ENCODE assay signal across 11 mouse cellular contexts in genomic region chr10:79872862-79873261, GRCm38 (mm10). TPM values are rescaled to one million over a fixed set of nuclear protein-coding genes. Genes with fewer than 3 reads are reported as not detected.
A peak's percentile ranks its signal among the peaks of the same experiment; 100 is the strongest.
DNase-seq lines count a peak whose midpoint lies in the region; ATAC-seq lines count a peak whose summit lies in the region.
"Had no signal": no experiment of that assay in that cellular context is flagged by ENCODE, and none has a peak within 500 bp of the region (broad histone marks: within the 10 kb centered on the region; RNA-seq: fewer than 3 reads in every experiment).

No protein-coding gene starts in this region.

- no peaks in the 10 kb centered on the region for H3K27me3 ChIP-seq in kidney, embryonic 14.5 days (ENCODE audit: control insufficient read depth, insufficient read depth, low read length)
- no peaks in the 10 kb centered on the region for H3K27me3 ChIP-seq in embryonic facial prominence, embryonic 11.5 days (ENCODE audit: control insufficient read depth, insufficient read depth, low read length)
- peaks cover 17% of the 10 kb centered on the region for H3K27me3 ChIP-seq in hindbrain, embryonic 10.5 days (ENCODE audit: insufficient read depth, poor library complexity, severe bottlenecking)
- H3K27me3 ChIP-seq in midbrain, embryonic 12.5 days: peaks cover 4% of the 10 kb centered on the region; the same call in 1 of the 2 replicates

- H3K4me2 ChIP-seq in kidney, embryonic 14.5 days (replicated peaks; ENCODE audit: low read depth, low read length): peak overlapping the region; percentile 79
- peak overlapping the region; percentile 41 for H3K4me2 ChIP-seq in embryonic facial prominence, embryonic 11.5 days (ENCODE audit: low read depth, low read length)
- peak overlapping the region; percentile 74 for H3K4me2 ChIP-seq in midbrain, embryonic 12.5 days (replicated peaks)

- H3K9ac ChIP-seq in kidney, embryonic 14.5 days (ENCODE audit: low read depth, low read length): no peak overlapping the region
- peak overlapping the region; percentile 81 for H3K9ac ChIP-seq in embryonic facial prominence, embryonic 11.5 days (replicated peaks; ENCODE audit: low read length)
- H3K9ac ChIP-seq in midbrain, embryonic 12.5 days (replicated peaks): peak overlapping the region; percentile 94

- H3K36me3 ChIP-seq in kidney, embryonic 14.5 days (ENCODE audit: control insufficient read depth, insufficient read depth, low read length): peaks cover 18% of the 10 kb centered on the region; the same call in 1 of the 2 replicates
- no peaks in the 10 kb centered on the region; the same call in 1 of the 2 replicates for H3K36me3 ChIP-seq in embryonic facial prominence, embryonic 11.5 days (replicated peaks; ENCODE audit: control insufficient read depth, insufficient read depth, low read depth, low read length)
- peaks cover 45% of the 10 kb centered on the region for H3K36me3 ChIP-seq in hindbrain, embryonic 10.5 days
- peaks cover 29% of the 10 kb centered on the region for H3K36me3 ChIP-seq in midbrain, embryonic 12.5 days

- peaks cover 15% of the 10 kb centered on the region for H3K4me1 ChIP-seq in kidney, embryonic 14.5 days (ENCODE audit: control insufficient read depth, insufficient read depth, low read length)
- H3K4me1 ChIP-seq in embryonic facial prominence, embryonic 11.5 days (ENCODE audit: control insufficient read depth, insufficient read depth, low read length): peaks cover 6% of the 10 kb centered on the region
- peaks cover 46% of the 10 kb centered on the region for H3K4me1 ChIP-seq in hindbrain, embryonic 10.5 days (replicated peaks)
- H3K4me1 ChIP-seq in midbrain, embryonic 12.5 days: peaks cover 40% of the 10 kb centered on the region

- peak overlapping the region; percentile 70 for H3K4me3 ChIP-seq in kidney, embryonic 14.5 days (ENCODE audit: low read length)
- peak overlapping the region; percentile 51 for H3K4me3 ChIP-seq in embryonic facial prominence, embryonic 11.5 days (ENCODE audit: low read depth, low read length)
- H3K4me3 ChIP-seq in hindbrain, embryonic 10.5 days: peak overlapping the region; percentile 75
- H3K4me3 ChIP-seq in midbrain, embryonic 12.5 days: peak overlapping the region; percentile 78

- no peak for ATAC-seq in kidney, embryonic 14.5 days (ENCODE audit: low FRiP score, low TSS enrichment)
- ATAC-seq in embryonic facial prominence, embryonic 11.5 days (replicated peaks; ENCODE audit: insufficient number of reproducible peaks, low FRiP score, low TSS enrichment, low read depth): no peak
- ATAC-seq in midbrain, embryonic 12.5 days (ENCODE audit: low FRiP score, low read depth): no peak
- ATAC-seq: inflammation-experienced regulatory T-cells, adult 6 months; lung, postnatal 0 days had no signal

- DNase-seq in kidney, postnatal 25 days: no peak
- no peak for DNase-seq in embryonic facial prominence, embryonic 11.5 days (ENCODE audit: low spot score)
- no peak for DNase-seq in hindbrain, embryonic 10.5 days (ENCODE audit: low spot score)
- DNase-seq in spleen, postnatal 36 days (ENCODE audit: low spot score in 2 of 2): no peak
- DNase-seq in layer of hippocampus, adult 8-10 months (ENCODE audit: low spot score in 2 of 2): no peak
- DNase-seq in layer of hippocampus, adult 9-10 months (ENCODE audit: low spot score): no peak

- no peaks in the 10 kb centered on the region for H3K9me3 ChIP-seq in kidney, embryonic 14.5 days (ENCODE audit: control insufficient read depth, low read length)
- H3K9me3 ChIP-seq in embryonic facial prominence, embryonic 11.5 days (replicated peaks; ENCODE audit: control insufficient read depth, low read length): no peaks in the 10 kb centered on the region
- H3K9me3 ChIP-seq in hindbrain, embryonic 10.5 days: no peaks in the 10 kb centered on the region
- no peaks in the 10 kb centered on the region for H3K9me3 ChIP-seq in midbrain, embryonic 12.5 days

- WGBS in kidney, embryonic 14.5 days: 55% methylated on average over 3 of the region's 3 CpGs
- WGBS in embryonic facial prominence, embryonic 11.5 days: 52% methylated on average over 3 of the region's 3 CpGs
- 42% methylated on average over 3 of the region's 3 CpGs for WGBS in hindbrain, embryonic 10.5 days
- WGBS in midbrain, embryonic 12.5 days: 52% methylated on average over 3 of the region's 3 CpGs

- H3K27ac ChIP-seq in kidney, embryonic 14.5 days (ENCODE audit: low read depth, low read length): no peak overlapping the region
- H3K27ac ChIP-seq in embryonic facial prominence, embryonic 11.5 days (replicated peaks; ENCODE audit: low read depth, low read length): no peak overlapping the region
- peak overlapping the region; percentile 98 for H3K27ac ChIP-seq in hindbrain, embryonic 10.5 days
- H3K27ac ChIP-seq in midbrain, embryonic 12.5 days (replicated peaks): peak overlapping the region; percentile 94

RNA-seq across cellular contexts. Expression of gene Prtn3, which starts 1.4 kb away (rescaled TPM):
- polyA plus RNA-seq in kidney, embryonic 14.5 days (2014; fragmentation: Nextera tagmentation; extraction: Ambion mirVana): 9.6 and 11.1 TPM in 2 replicates
- 10.9 and 11.2 TPM in 2 replicates for polyA plus RNA-seq in embryonic facial prominence, embryonic 11.5 days (2014; fragmentation: Nextera tagmentation; extraction: Ambion mirVana)
- polyA plus RNA-seq in hindbrain, embryonic 10.5 days (2016; fragmentation: Nextera tagmentation; extraction: Ambion mirVana): 10.0 and 15.1 TPM in 2 replicates
- polyA plus RNA-seq in midbrain, embryonic 12.5 days (2016; fragmentation: Nextera tagmentation; extraction: Ambion mirVana): 14.3 and 16.7 TPM in 2 replicates
- 1 to 10 TPM; 1.2 to 2.3 (median 1.5) TPM for total RNA-seq in layer of hippocampus, adult 8-10 months (2022)
- total RNA-seq: gastrocnemius, adult 8-10 months had no signal
- polyA plus RNA-seq: inflammation-experienced regulatory T-cells, adult 6 months had no signal

RNA-seq across cellular contexts. Expression of gene Plppr3, which starts 1.6 kb away (rescaled TPM):
- 58.8 and 59.7 TPM in 2 replicates for polyA plus RNA-seq in kidney, embryonic 14.5 days (2014; fragmentation: Nextera tagmentation; extraction: Ambion mirVana)
- 78.3 and 85.8 TPM in 2 replicates for polyA plus RNA-seq in embryonic facial prominence, embryonic 11.5 days (2014; fragmentation: Nextera tagmentation; extraction: Ambion mirVana)
- polyA plus RNA-seq in hindbrain, embryonic 10.5 days (2016; fragmentation: Nextera tagmentation; extraction: Ambion mirVana): 122 and 205 TPM in 2 replicates
- 296 and 302 TPM in 2 replicates for polyA plus RNA-seq in midbrain, embryonic 12.5 days (2016; fragmentation: Nextera tagmentation; extraction: Ambion mirVana)
- total RNA-seq in layer of hippocampus, adult 8-10 months (2022): 10 to 100 TPM; 34.6 to 41.0 (median 38.0) TPM

RNA-seq across cellular contexts. Expression of gene Elane, which starts 13.2 kb away (rescaled TPM):
- not detected in 2 replicates for polyA plus RNA-seq in kidney, embryonic 14.5 days (2014; fragmentation: Nextera tagmentation; extraction: Ambion mirVana)
- 0.50 and 0.88 TPM in 2 replicates for polyA plus RNA-seq in embryonic facial prominence, embryonic 11.5 days (2014; fragmentation: Nextera tagmentation; extraction: Ambion mirVana)
- polyA plus RNA-seq in hindbrain, embryonic 10.5 days (2016; fragmentation: Nextera tagmentation; extraction: Ambion mirVana): not detected in 2 replicates
- polyA plus RNA-seq in midbrain, embryonic 12.5 days (2016; fragmentation: Nextera tagmentation; extraction: Ambion mirVana): not detected in 2 replicates
- total RNA-seq in layer of hippocampus, adult 8-10 months (2022): not detected
- total RNA-seq: gastrocnemius, adult 8-10 months had no signal
- polyA plus RNA-seq: inflammation-experienced regulatory T-cells, adult 6 months had no signal

RNA-seq across cellular contexts. Expression of gene Cfd, which starts 17.8 kb away (rescaled TPM):
- polyA plus RNA-seq in kidney, embryonic 14.5 days (2014; fragmentation: Nextera tagmentation; extraction: Ambion mirVana): not detected in 2 replicates
- not detected in 2 replicates for polyA plus RNA-seq in embryonic facial prominence, embryonic 11.5 days (2014; fragmentation: Nextera tagmentation; extraction: Ambion mirVana)
- polyA plus RNA-seq in hindbrain, embryonic 10.5 days (2016; fragmentation: Nextera tagmentation; extraction: Ambion mirVana): not detected in 2 replicates
- polyA plus RNA-seq in midbrain, embryonic 12.5 days (2016; fragmentation: Nextera tagmentation; extraction: Ambion mirVana): not detected in 2 replicates
- total RNA-seq in layer of hippocampus, adult 8-10 months (2022): under 1 TPM in 1 of 4 experiments, not detected in 3; 0.39 TPM
- polyA plus RNA-seq: inflammation-experienced regulatory T-cells, adult 6 months; lung, postnatal 0 days had no signal

RNA-seq across cellular contexts. Expression of gene Ptbp1, which starts 18.6 kb away (rescaled TPM):
- 279 and 333 TPM in 2 replicates for polyA plus RNA-seq in kidney, embryonic 14.5 days (2014; fragmentation: Nextera tagmentation; extraction: Ambion mirVana)
- 237 and 257 TPM in 2 replicates for polyA plus RNA-seq in embryonic facial prominence, embryonic 11.5 days (2014; fragmentation: Nextera tagmentation; extraction: Ambion mirVana)
- 288 and 338 TPM in 2 replicates for polyA plus RNA-seq in hindbrain, embryonic 10.5 days (2016; fragmentation: Nextera tagmentation; extraction: Ambion mirVana)
- 202 TPM in 2 replicates for polyA plus RNA-seq in midbrain, embryonic 12.5 days (2016; fragmentation: Nextera tagmentation; extraction: Ambion mirVana)
- total RNA-seq in layer of hippocampus, adult 8-10 months (2022): 10 to 100 TPM; 67.7 to 76.4 (median 73.7) TPM

Comparison
In these comparisons a context has a peak if more than half of its experiments do, and no peak if none do; other contexts are left out.
1. H3K27ac ChIP-seq: peak in hindbrain, embryonic 10.5 days (single experiment) and midbrain, embryonic 12.5 days (single experiment); none in kidney, embryonic 14.5 days (single experiment) and embryonic facial prominence, embryonic 11.5 days (single experiment).
2. Peak in every context shown above with its lines, with median percentiles within 50 percentile points of each other: H3K4me2 ChIP-seq and H3K4me3 ChIP-seq.